Mouse (Mus musculus): ENCODE measurements around the gene Vti1a.

DNA sequence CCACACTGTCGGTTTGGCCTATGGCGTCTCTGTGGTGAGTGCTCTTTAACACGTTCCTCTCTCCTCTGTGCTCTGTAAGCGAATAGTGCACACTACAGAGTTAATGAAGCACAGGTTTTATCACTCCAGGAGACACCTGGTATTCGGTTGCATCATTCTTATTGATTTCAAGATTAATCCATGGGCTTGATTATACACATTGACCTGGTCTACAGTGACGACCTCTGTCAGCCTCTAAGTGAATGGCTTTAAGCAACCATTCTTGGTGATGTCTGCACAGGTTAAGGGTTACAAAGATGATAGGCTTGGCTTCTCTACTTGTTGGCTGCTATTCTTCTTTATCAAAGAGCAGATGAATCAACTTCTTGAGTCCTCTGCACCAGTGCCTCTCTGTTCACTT is 234.1 kb downstream of the Vti1a start:
- TF ChIP-seq CTCF (IDR thresholded peaks at IDR 0.05; ENCODE audit: low read depth) (no peak), EP300 (IDR thresholded peaks at IDR 0.05; ENCODE audit: low read depth) (no peak)
